Mouse (Mus musculus) bone marrow macrophage, adult 2 months (primary cell): ENCODE measurements around the gene Pbx1. TPM values are rescaled to one million over a fixed set of nuclear protein-coding genes. Genes with fewer than 3 reads are reported as not detected.

Experiments used
- H3K27ac ChIP-seq: 2 replicates; pipeline ENCODE4 v1.5.1; 2012; ENCODE audit warnings: low read depth, low read length; ENCODE audit not compliant: insufficient read depth
- H3K4me1 ChIP-seq: 2 replicates; pipeline ENCODE4 v1.6.1; 2012; ENCODE audit warnings: low read length; ENCODE audit not compliant: control insufficient read depth, insufficient read depth
- H3K4me3 ChIP-seq: 2 replicates; pipeline ENCODE4 v1.5.1; 2012; ENCODE audit warnings: mild to moderate bottlenecking, low read length, moderate library complexity; ENCODE audit not compliant: insufficient read depth
- CTCF ChIP-seq: IDR thresholded peaks from 2 replicates; pipeline ENCODE4 v1.5.1; 2012; ENCODE audit warnings: low read depth, mild to moderate bottlenecking, low read length, moderate library complexity
- POLR2A ChIP-seq: IDR thresholded peaks from 2 replicates; pipeline ENCODE4 v1.6.1; 2012; ENCODE audit warnings: mild to moderate bottlenecking, low read depth, low read length, borderline replicate concordance
- polyA plus RNA-seq: library from polyadenylated mRNA; stranded (reverse); fragments of >200 nt; gene quantifications from 2 replicates; pipeline ENCODE4 v1.2.4, GENCODE M21; 2012; ENCODE audit not compliant: missing spikeins, insufficient read depth, insufficient read length

Gene Pbx1
- polyA plus RNA-seq, 1 experiment: 7.1 TPM

GRCm38 (mm10) chr1:168406291-168406675, 25.8 kb downstream of the Pbx1 start:
- H3K4me3 ChIP-seq: no peak overlapping the region
- no peaks in the 10 kb centered on the region for H3K4me1 ChIP-seq
- no peak for TF ChIP-seq POLR2A
- TF ChIP-seq CTCF: no peak
- H3K27ac ChIP-seq: no peak overlapping the region

- H3K4me3 ChIP-seq: no peak overlapping the region
- H3K27ac ChIP-seq: no peak overlapping the region
- H3K4me1 ChIP-seq: no peaks in the 10 kb centered on the region
- no peak for TF ChIP-seq CTCF
Observed at GRCm38 (mm10) chr1:168405645-168406290, 26.3 kb downstream of the Pbx1 start.

DNA sequence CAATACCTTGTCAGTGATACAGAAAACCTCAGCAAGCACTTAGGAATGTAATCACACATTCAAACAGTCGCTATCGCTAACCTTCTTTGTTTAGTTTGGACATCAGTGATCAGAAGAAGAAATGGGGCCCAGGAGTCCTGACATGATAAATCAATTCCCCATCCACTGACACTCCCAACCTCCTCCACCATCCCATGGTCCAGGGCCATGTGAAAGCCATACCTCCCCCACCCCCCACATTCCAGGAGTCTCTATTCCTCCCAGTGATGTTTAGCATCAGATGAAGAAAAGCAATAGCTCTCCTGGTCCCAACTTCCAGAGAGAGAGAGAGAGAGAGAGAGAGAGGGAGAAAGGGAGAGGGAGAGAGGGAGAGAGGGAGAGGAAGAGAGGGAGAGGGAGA, 28.5 kb downstream of the Pbx1 start:
- H3K27ac ChIP-seq: no peak overlapping the region
- H3K4me1 ChIP-seq: no peaks in the 10 kb centered on the region
- H3K4me3 ChIP-seq: no peak overlapping the region
- TF ChIP-seq POLR2A (no peak), CTCF (no peak)

DNA sequence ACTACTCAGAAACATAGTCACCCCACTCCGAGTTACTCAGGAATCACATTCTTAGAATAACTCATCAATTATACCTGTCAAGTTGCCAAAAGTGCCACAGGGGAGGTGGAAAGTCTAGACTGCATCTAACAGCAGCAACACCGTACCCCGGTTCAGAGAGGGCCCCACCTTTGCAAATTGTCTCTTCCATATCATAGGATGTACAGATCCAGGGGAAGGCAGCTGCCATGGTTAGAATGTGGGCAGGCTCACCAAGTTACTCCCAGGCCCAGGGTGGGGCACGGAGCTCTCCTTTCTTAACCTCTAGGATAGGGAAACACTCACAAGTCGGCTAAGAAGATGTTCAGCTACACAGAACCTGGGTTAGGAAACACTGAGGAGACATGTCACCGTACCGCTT, 29.4 kb downstream of the Pbx1 start:
- TF ChIP-seq CTCF: no peak
- TF ChIP-seq POLR2A: no peak
- Histone ChIP-seq H3K4me1 (no peaks in the 10 kb centered on the region), H3K4me3 (no peak overlapping the region), H3K27ac (no peak overlapping the region)

- no peaks in the 10 kb centered on the region for H3K4me1 ChIP-seq
- H3K4me3 ChIP-seq: no peak overlapping the region
- no peak overlapping the region for H3K27ac ChIP-seq
- TF ChIP-seq POLR2A (no peak), CTCF (no peak)
Observed at GRCm38 (mm10) chr1:168395523-168396159, 36.4 kb downstream of the Pbx1 start.

DNA sequence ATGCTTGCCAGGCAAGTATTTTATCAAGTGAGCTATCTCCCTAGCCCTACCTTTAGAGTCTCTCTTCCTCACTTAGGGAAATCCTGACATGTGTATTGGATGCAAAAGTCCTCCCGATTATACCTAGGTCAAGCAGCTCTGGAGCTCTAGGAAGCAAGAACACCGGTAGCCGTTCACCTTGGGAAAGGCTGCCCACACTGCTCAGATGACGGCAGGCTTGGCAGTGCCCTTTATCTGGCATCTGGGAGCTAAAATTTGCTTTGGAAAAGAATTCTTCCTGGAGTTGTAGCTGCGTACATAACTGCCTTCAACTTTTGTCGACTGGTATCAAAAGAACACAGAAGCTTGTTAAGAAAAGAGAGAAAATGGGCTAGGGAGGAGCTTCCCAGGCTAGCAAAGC, 37.5 kb downstream of the Pbx1 start:
- no peak for TF ChIP-seq CTCF
- no peak for TF ChIP-seq POLR2A
- Histone ChIP-seq H3K4me1 (no peaks in the 10 kb centered on the region), H3K27ac (no peak overlapping the region), H3K4me3 (no peak overlapping the region)

DNA sequence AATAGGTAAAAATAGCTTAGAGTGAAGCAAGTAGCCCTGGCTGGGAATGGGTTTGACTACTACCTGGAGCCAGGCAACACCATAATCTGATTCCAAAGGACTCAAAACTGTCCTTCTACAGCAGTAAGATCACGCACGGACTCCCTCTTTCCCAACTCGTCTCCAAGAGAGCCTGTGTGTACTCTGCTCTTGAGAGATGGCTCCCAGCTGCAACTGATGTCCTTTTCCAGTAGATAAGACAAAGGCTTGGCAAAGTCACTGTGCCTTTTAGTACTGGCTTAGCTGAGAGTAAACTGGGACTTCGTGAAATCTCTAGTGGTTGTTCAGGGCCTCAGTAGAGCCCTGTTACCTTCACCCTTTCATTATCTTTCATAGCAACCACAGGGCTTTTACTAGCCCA, 38.6 kb downstream of the Pbx1 start:
- Histone ChIP-seq H3K27ac (no peak overlapping the region), H3K4me3 (no peak overlapping the region), H3K4me1 (no peaks in the 10 kb centered on the region)
- TF ChIP-seq CTCF: no peak
- no peak for TF ChIP-seq POLR2A

DNA sequence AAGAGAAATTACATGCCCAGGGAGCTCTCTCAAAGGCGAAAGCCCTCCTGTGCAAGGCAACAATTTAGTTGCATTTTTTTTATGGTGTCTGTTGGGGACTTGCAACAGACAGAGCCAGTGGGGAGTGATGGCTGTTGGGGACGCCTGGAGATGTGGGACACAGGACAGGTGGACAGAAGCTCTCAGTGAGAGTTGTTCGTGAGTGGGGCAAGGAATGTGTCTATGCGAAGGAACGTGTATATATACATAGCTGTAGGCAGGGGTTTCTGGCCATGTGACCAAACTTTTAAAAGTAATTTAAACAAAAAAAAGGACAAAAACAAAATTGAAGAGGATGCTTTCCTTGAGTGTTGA, 39.6 kb downstream of the Pbx1 start:
- Histone ChIP-seq H3K27ac (no peak overlapping the region), H3K4me3 (no peak overlapping the region), H3K4me1 (no peaks in the 10 kb centered on the region)
- TF ChIP-seq POLR2A: no peak
- no peak for TF ChIP-seq CTCF

GRCm38 (mm10) chr1:168391617-168392499, 40.2 kb downstream of the Pbx1 start:
- no peaks in the 10 kb centered on the region for H3K4me1 ChIP-seq
- H3K27ac ChIP-seq: no peak overlapping the region
- TF ChIP-seq POLR2A: no peak
- no peak for TF ChIP-seq CTCF
- no peak overlapping the region for H3K4me3 ChIP-seq

GRCm38 (mm10) chr1:168390748-168391147, 41.3 kb downstream of the Pbx1 start:
- Histone ChIP-seq H3K27ac (no peak overlapping the region), H3K4me3 (no peak overlapping the region), H3K4me1 (no peaks in the 10 kb centered on the region)
- TF ChIP-seq POLR2A: no peak
- no peak for TF ChIP-seq CTCF
